Mouse (Mus musculus): ENCODE data around the gene 1700037H04Rik. TPM values are rescaled to one million over a fixed set of nuclear protein-coding genes. Genes with fewer than 3 reads are reported as not detected.

Gene 1700037H04Rik
- polyA plus RNA-seq, 1 experiment = 827 TPM

DNA sequence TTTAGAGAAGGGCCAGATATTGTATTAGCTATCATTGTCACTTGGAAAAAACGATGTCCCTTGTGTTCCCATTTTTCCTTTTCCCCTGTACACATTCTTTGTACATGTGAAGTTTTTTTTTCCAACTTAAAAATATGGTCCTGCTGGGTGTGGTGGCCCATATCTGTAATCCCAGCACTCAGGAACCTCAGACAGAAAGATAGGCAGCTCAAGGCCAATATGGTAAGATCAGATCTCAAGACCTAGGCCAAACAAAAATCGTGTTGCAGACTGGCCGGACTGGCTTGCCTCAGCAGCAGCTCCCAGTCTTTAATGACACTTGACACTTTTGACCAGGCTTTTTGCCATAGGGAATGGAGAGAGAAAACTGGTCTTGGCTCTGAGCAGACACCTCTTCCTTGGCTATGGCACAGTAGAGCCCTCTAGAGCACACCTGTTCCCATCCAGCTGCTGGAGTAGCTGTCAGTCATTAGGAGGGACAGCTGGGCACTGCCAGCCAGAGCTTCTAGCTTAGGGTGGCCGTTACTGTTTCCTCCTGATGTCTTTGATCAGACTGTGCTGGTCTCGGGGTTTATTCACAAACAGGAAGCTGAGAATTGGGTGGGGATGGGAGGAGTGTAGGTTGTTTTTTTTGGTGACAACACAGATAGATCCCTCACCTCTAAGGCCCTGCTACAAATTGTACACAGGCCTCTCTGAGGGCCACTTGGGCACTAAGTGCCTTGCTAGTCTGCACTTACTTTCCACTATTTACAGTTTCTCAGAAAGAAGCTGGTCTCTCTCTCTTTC lies 29.8 kb upstream of the 1700037H04Rik start:
- H3K27me3 ChIP-seq (ENCODE audit: control insufficient read depth, insufficient read depth, low read length) = no peaks in the 10 kb centered on the region
- peaks cover 10% of the 10 kb centered on the region for H3K4me1 ChIP-seq (ENCODE audit: control insufficient read depth, insufficient read depth, low read length)
- H3K36me3 ChIP-seq (ENCODE audit: control insufficient read depth, insufficient read depth, low read length) = no peaks in the 10 kb centered on the region
- no peak overlapping the region for H3K27ac ChIP-seq (ENCODE audit: control insufficient read depth, insufficient read depth, low read depth, low read length)
- TF ChIP-seq CTCF (IDR thresholded peaks at IDR 0.05; ENCODE audit: control insufficient read depth, insufficient read depth, insufficient replicate concordance, low read depth, low read length) (no peak), POLR2A (IDR thresholded peaks at IDR 0.05; ENCODE audit: control insufficient read depth, low read depth, low read length) (no peak)
- no peak overlapping the region for H3K4me3 ChIP-seq (ENCODE audit: control insufficient read depth, low read depth, low read length)

DNA sequence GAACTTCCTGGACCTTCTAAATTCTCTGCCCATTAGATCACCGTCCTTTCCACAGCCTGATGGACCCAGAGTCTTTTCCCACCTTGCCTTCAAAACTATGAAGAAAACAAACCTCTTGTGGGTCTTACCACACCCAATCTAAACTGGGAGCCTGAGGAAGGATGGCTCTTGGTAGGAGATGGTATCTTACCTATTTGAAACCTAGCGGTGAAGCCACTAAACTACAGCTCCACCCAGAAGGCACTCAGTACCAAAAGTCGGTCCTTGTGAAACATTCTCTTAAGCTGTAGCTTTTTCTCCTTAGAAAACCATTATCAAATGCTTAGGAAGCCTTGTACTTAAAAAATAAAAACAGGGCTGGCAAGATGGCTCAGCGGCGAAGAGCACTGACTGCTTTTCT lies 28.4 kb upstream of the 1700037H04Rik start:
- Histone ChIP-seq H3K36me3 (ENCODE audit: control insufficient read depth, insufficient read depth, low read length) (no peaks in the 10 kb centered on the region), H3K27me3 (ENCODE audit: control insufficient read depth, insufficient read depth, low read length) (no peaks in the 10 kb centered on the region), H3K4me3 (ENCODE audit: control insufficient read depth, low read depth, low read length) (no peak overlapping the region), H3K4me1 (ENCODE audit: control insufficient read depth, insufficient read depth, low read length) (peaks cover 10% of the 10 kb centered on the region), H3K27ac (ENCODE audit: control insufficient read depth, insufficient read depth, low read depth, low read length) (no peak overlapping the region)
- TF ChIP-seq CTCF (IDR thresholded peaks at IDR 0.05; ENCODE audit: control insufficient read depth, insufficient read depth, insufficient replicate concordance, low read depth, low read length) (no peak), POLR2A (IDR thresholded peaks at IDR 0.05; ENCODE audit: control insufficient read depth, low read depth, low read length) (no peak)

DNA sequence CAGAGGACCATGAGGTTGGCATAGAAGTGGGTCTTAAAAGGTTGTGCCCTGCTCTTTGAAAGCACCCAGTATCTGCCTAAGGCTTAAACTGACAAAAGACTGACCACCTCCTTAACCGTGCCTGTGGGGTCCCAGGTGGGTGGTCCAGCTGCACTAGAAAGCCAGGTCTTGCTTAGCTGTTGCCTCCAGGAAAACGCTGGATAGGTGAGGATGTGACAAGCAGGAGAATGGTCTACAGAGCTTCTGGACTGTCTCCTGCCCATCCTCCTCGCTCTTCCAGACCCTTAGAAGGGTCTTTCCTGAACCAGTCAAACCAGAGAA lies 27.7 kb upstream of the 1700037H04Rik start:
- Histone ChIP-seq H3K27ac (ENCODE audit: control insufficient read depth, insufficient read depth, low read depth, low read length) (no peak overlapping the region), H3K4me3 (ENCODE audit: control insufficient read depth, low read depth, low read length) (no peak overlapping the region), H3K4me1 (ENCODE audit: control insufficient read depth, insufficient read depth, low read length) (peaks cover 10% of the 10 kb centered on the region), H3K27me3 (ENCODE audit: control insufficient read depth, insufficient read depth, low read length) (no peaks in the 10 kb centered on the region), H3K36me3 (ENCODE audit: control insufficient read depth, insufficient read depth, low read length) (no peaks in the 10 kb centered on the region)
- TF ChIP-seq POLR2A (IDR thresholded peaks at IDR 0.05; ENCODE audit: control insufficient read depth, low read depth, low read length) = no peak
- no peak for TF ChIP-seq CTCF (IDR thresholded peaks at IDR 0.05; ENCODE audit: control insufficient read depth, insufficient read depth, insufficient replicate concordance, low read depth, low read length)

DNA sequence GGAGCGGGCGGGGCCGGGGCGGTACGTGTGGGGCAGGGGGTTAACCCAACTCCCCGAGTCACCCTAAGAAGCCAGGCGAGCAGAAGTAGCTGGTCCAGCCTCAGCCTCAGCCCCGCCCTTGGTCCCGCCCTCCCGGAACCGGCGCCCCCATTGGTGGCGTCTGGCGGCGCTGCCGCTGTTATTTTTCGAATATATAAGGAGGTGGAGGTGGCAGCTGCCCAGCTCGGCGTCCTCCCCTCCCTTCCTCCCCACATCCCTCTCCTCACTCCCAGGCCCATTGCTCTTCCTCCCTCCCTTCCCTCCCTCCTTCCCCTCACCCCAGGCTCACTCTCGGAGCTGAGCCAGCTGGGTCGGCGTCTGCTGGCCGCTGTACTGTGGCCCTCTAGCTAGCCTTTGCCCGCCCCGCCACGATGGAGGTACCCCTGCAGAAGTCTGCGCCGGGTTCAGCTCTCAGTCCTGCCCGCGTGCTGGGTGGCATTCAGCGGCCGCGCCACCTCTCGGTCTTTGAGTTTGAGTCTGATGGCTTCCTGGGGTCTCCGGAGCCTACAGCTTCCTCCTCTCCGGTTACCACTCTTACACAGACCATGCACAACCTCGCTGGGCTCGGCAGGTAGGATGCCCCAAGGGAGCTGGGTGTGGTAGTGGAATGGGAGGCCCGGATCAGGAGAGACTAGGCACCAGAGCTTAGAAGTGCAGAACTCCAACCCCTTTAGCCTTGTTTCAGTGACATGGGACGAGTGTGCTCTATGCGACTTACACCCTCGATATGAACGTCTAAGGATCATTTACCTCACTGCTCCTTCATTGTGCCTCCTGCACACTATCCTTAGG lies 27.1 kb upstream of the 1700037H04Rik start, which contains the start of the genes Cdc25b and Spef1:
Cdc25b (plus strand) TSS at position 179 of the 831 bp plus-strand sequence.
Spef1 (minus strand) TSS at position 512 of the 831 bp plus-strand sequence.
- Histone ChIP-seq H3K27ac (ENCODE audit: control insufficient read depth, insufficient read depth, low read depth, low read length) (no peak within 1 kb of the TSS), H3K36me3 (ENCODE audit: control insufficient read depth, insufficient read depth, low read length) (no peaks in the 10 kb centered on the region), H3K4me3 (ENCODE audit: control insufficient read depth, low read depth, low read length) (peak within 1 kb of the TSS; percentile 80), H3K4me1 (ENCODE audit: control insufficient read depth, insufficient read depth, low read length) (peaks cover 10% of the 10 kb centered on the region), H3K27me3 (ENCODE audit: control insufficient read depth, insufficient read depth, low read length) (no peaks in the 10 kb centered on the region)
- TF ChIP-seq POLR2A (IDR thresholded peaks at IDR 0.05; ENCODE audit: control insufficient read depth, low read depth, low read length) (no peak), CTCF (IDR thresholded peaks at IDR 0.05; ENCODE audit: control insufficient read depth, insufficient read depth, insufficient replicate concordance, low read depth, low read length) (no peak)

DNA sequence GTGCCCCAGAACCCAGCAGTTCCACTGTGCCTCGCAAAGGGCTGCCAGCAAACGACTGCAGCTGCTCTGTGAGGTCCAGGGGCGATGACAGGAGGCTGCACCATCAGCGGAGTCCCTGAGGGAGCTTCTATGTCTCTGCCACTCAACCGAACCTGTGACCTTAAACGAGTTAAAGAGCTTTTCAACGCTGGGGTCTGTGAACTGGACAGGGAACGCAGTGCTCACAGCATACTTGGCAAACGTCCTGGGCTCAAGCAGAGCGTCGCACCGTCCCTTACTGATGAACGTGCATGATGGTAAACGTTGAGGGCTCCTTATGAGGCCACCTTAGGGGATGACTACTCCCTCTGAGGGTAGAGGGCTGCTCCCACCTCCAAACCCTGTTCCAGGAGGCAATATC lies 26.5 kb upstream of the 1700037H04Rik start:
- no peak overlapping the region for H3K27ac ChIP-seq (ENCODE audit: control insufficient read depth, insufficient read depth, low read depth, low read length)
- no peak for TF ChIP-seq CTCF (IDR thresholded peaks at IDR 0.05; ENCODE audit: control insufficient read depth, insufficient read depth, insufficient replicate concordance, low read depth, low read length)
- H3K36me3 ChIP-seq (ENCODE audit: control insufficient read depth, insufficient read depth, low read length) = no peaks in the 10 kb centered on the region
- H3K4me3 ChIP-seq (ENCODE audit: control insufficient read depth, low read depth, low read length) = peak overlapping the region; percentile 65
- peaks cover 10% of the 10 kb centered on the region for H3K4me1 ChIP-seq (ENCODE audit: control insufficient read depth, insufficient read depth, low read length)
- H3K27me3 ChIP-seq (ENCODE audit: control insufficient read depth, insufficient read depth, low read length) = no peaks in the 10 kb centered on the region

DNA sequence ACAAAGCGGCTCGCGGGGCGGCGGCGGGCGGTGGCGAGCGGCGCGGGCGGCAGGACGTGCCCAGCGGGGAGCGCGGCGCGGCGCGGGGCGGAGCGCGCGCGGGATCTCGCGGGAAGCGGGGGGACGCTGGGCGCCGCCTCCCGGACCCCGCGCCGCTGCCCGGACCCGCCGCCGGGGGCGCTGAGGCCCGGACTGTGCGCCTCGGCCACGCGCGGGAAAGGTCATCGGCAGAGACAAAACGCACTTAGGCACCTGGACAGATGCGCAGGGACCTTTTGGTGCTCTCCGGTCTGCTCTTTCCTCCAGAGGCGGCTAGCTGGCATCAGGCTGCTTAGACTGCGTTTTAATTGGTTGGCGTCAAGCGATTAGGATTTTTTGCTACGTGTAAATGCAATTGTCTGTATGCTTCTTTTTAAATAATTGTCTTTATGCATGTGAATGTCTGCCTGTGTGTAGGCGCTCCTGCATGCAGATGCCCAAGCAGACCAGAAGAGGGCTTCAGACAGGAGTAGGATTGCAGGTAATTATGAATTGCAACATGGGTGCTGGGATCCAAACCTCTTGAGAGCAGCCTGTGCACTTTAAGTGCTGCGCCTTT lies 20.2 kb upstream of the 1700037H04Rik start, which contains the start of gene Cenpb:
Cenpb (minus strand) TSS at position 78 of the 598 bp plus-strand sequence.
- Histone ChIP-seq H3K27ac (ENCODE audit: control insufficient read depth, insufficient read depth, low read depth, low read length) (peak within 1 kb of the TSS; percentile 67), H3K27me3 (ENCODE audit: control insufficient read depth, insufficient read depth, low read length) (no peaks in the 10 kb centered on the region), H3K4me3 (ENCODE audit: control insufficient read depth, low read depth, low read length) (peak within 1 kb of the TSS; percentile 85), H3K4me1 (ENCODE audit: control insufficient read depth, insufficient read depth, low read length) (peaks cover 20% of the 10 kb centered on the region), H3K36me3 (ENCODE audit: control insufficient read depth, insufficient read depth, low read length) (no peaks in the 10 kb centered on the region)
- TF ChIP-seq CTCF (IDR thresholded peaks at IDR 0.05; ENCODE audit: control insufficient read depth, insufficient read depth, insufficient replicate concordance, low read depth, low read length) = peak; percentile 42; the same call in 1 of the 2 replicates
- no peak for TF ChIP-seq POLR2A (IDR thresholded peaks at IDR 0.05; ENCODE audit: control insufficient read depth, low read depth, low read length)
